Mouse (Mus musculus) kidney, embryonic 14.5 days (tissue): Measurements from ENCODE around the gene Vax1. TPM values are rescaled to one million over a fixed set of nuclear protein-coding genes. Genes with fewer than 3 reads are reported as not detected.

Experiments used
- ATAC-seq: fragments of 200-750 bp; cut with Nextera tagmentation; 2 replicates; pipeline ENCODE4 v1.8.0; 2017; ENCODE audit warnings: moderate number of reproducible peaks, mild to moderate bottlenecking, moderate TSS enrichment, moderate library complexity; ENCODE audit not compliant: low FRiP score, low TSS enrichment
- H3K27ac ChIP-seq: fragments of 300-500 bp; sonication (generic); 2 replicates; pipeline ENCODE4 v1.5.1; 2014; ENCODE audit warnings: low read depth, mild to moderate bottlenecking, low read length, moderate library complexity, mixed read lengths
- H3K27me3 ChIP-seq: fragments of 300-500 bp; sonication (generic); 2 replicates; pipeline ENCODE4 v1.6.1; 2014; ENCODE audit warnings: mild to moderate bottlenecking, low read length; ENCODE audit not compliant: control insufficient read depth, insufficient read depth
- H3K36me3 ChIP-seq: fragments of 300-500 bp; sonication (generic); 2 replicates; pipeline ENCODE4 v1.6.1; 2014; ENCODE audit warnings: low read length, mixed read lengths; ENCODE audit not compliant: control insufficient read depth, insufficient read depth
- H3K4me1 ChIP-seq: fragments of 300-500 bp; sonication (generic); 2 replicates; pipeline ENCODE4 v1.6.1; 2014; ENCODE audit warnings: low read length, mixed read lengths; ENCODE audit not compliant: control insufficient read depth, insufficient read depth
- H3K4me2 ChIP-seq: fragments of 300-500 bp; sonication (generic); replicated peaks from 2 replicates; pipeline ENCODE4 v1.6.1; 2014; ENCODE audit warnings: low read depth, mild to moderate bottlenecking, low read length
- H3K4me3 ChIP-seq: fragments of 300-500 bp; sonication (generic); 2 replicates; pipeline ENCODE4 v1.5.1; 2014; ENCODE audit warnings: mild to moderate bottlenecking, low read length
- H3K9ac ChIP-seq: fragments of 300-500 bp; sonication (generic); 2 replicates; pipeline ENCODE4 v1.6.1; 2014; ENCODE audit warnings: low read depth, mild to moderate bottlenecking, low read length, moderate library complexity
- H3K9me3 ChIP-seq: fragments of 300-500 bp; sonication (generic); 2 replicates; pipeline ENCODE4 v1.6.1; 2016; ENCODE audit warnings: low read length; ENCODE audit not compliant: control insufficient read depth
- WGBS: fragments of 180-500 bp; shearing (Covaris S2); extraction: QIAGEN DNeasy Blood & Tissue Kit; methylation state at CpG from one replicate; pipeline ENCODE4 v1.1.7; 2014; 5-methylcytosine and 5-hydroxymethylcytosine counted together
- polyA plus RNA-seq: library from polyadenylated mRNA; unstranded; fragments of >200 nt; fragmentation: Nextera tagmentation; extraction: Ambion mirVana; gene quantifications from 2 replicates; pipeline ENCODE4 v1.2.1, GENCODE M21; 2014

The Vax1 gene
- not detected in 2 replicates for polyA plus RNA-seq

GRCm38 (mm10) chr19:59169936-59170765, at the start of gene Vax1:
TSS of gene Vax1 (minus strand) at chr19:59170056.
- Histone ChIP-seq H3K9ac (no peak within 1 kb of the TSS), H3K27ac (no peak within 1 kb of the TSS), H3K36me3 (no peaks in the 10 kb centered on the region), H3K4me1 (peaks cover 22% of the 10 kb centered on the region), H3K4me2 (peak within 1 kb of the TSS; percentile 29), H3K4me3 (peak within 1 kb of the TSS; percentile 28), H3K27me3 (peaks cover 96% of the 10 kb centered on the region), H3K9me3 (no peaks in the 10 kb centered on the region)
- no peak for ATAC-seq
- WGBS, result under 1% methylated on average over 54 of the region's 54 CpGs

GRCm38 (mm10) chr19:59218991-59219390, 49.1 kb upstream of the Vax1 start, which contains the start of gene Kcnk18:
TSS of gene Kcnk18 (plus strand) at chr19:59219214.
- Histone ChIP-seq H3K9ac (no peak within 1 kb of the TSS), H3K27me3 (no peaks in the 10 kb centered on the region), H3K4me1 (no peaks in the 10 kb centered on the region), H3K27ac (no peak within 1 kb of the TSS), H3K36me3 (no peaks in the 10 kb centered on the region), H3K4me3 (no peak within 1 kb of the TSS), H3K4me2 (no peak within 1 kb of the TSS), H3K9me3 (no peaks in the 10 kb centered on the region)
- no peak for ATAC-seq
- WGBS, result 87% methylated on average over 8 of the region's 8 CpGs

GRCm38 (mm10) chr19:59216891-59217290, 47.0 kb upstream of the Vax1 start:
- H3K27me3 ChIP-seq, result no peaks in the 10 kb centered on the region
- H3K4me3 ChIP-seq, result no peak overlapping the region
- no peak overlapping the region for H3K9ac ChIP-seq
- no peak for ATAC-seq
- no peaks in the 10 kb centered on the region for H3K4me1 ChIP-seq
- H3K9me3 ChIP-seq, result no peaks in the 10 kb centered on the region
- no peak overlapping the region for H3K27ac ChIP-seq
- 87% methylated on average over 3 of the region's 3 CpGs for WGBS
- no peak overlapping the region for H3K4me2 ChIP-seq
- H3K36me3 ChIP-seq, result no peaks in the 10 kb centered on the region

- no peak for ATAC-seq
- no peak overlapping the region for H3K4me2 ChIP-seq
- 60% methylated on average over 2 of the region's 2 CpGs for WGBS
Observed at GRCm38 (mm10) chr19:59208986-59209385, 39.1 kb upstream of the Vax1 start.

GRCm38 (mm10) chr19:59208475-59208874, 38.6 kb upstream of the Vax1 start:
- Histone ChIP-seq H3K27me3 (no peaks in the 10 kb centered on the region), H3K9ac (no peak overlapping the region), H3K4me3 (no peak overlapping the region), H3K36me3 (no peaks in the 10 kb centered on the region), H3K9me3 (no peaks in the 10 kb centered on the region), H3K4me1 (no peaks in the 10 kb centered on the region), H3K27ac (no peak overlapping the region), H3K4me2 (no peak overlapping the region)
- 29% methylated on average over 5 of the region's 5 CpGs for whole genome bisulfite sequencing
- peak; percentile 68; the same call in 1 of the 2 replicates for ATAC-seq

More at GRCm38 (mm10) chr19:59208986-59209385, 39.1 kb upstream of the Vax1 start:
- no peak overlapping the region for H3K4me3 ChIP-seq
- H3K4me1 ChIP-seq, result no peaks in the 10 kb centered on the region
- H3K36me3 ChIP-seq, result no peaks in the 10 kb centered on the region
- no peak overlapping the region for H3K9ac ChIP-seq
- no peak overlapping the region for H3K27ac ChIP-seq
- H3K27me3 ChIP-seq, result no peaks in the 10 kb centered on the region
- no peaks in the 10 kb centered on the region for H3K9me3 ChIP-seq

GRCm38 (mm10) chr19:59198161-59198560, 28.3 kb upstream of the Vax1 start:
- peaks cover 9% of the 10 kb centered on the region for H3K9me3 ChIP-seq
- H3K36me3 ChIP-seq, result no peaks in the 10 kb centered on the region
- H3K4me2 ChIP-seq, result no peak overlapping the region
- 43% methylated on average over 7 of the region's 7 CpGs for WGBS
- H3K27ac ChIP-seq, result no peak overlapping the region
- 0 out of 2 replicates have a peak, but pooled peaks cover 5% of the 10 kb centered on the region for H3K4me1 ChIP-seq
- H3K27me3 ChIP-seq, result peaks cover 51% of the 10 kb centered on the region
- no peak overlapping the region for H3K9ac ChIP-seq
- ATAC-seq, result no peak
- H3K4me3 ChIP-seq, result no peak overlapping the region

- Histone ChIP-seq H3K4me1 (0 out of 2 replicates have a peak, but pooled peaks cover 5% of the 10 kb centered on the region), H3K4me2 (no peak overlapping the region), H3K27ac (no peak overlapping the region), H3K9me3 (peaks cover 9% of the 10 kb centered on the region), H3K4me3 (no peak overlapping the region), H3K9ac (no peak overlapping the region), H3K36me3 (no peaks in the 10 kb centered on the region), H3K27me3 (peaks cover 66% of the 10 kb centered on the region)
- WGBS, result 3% methylated on average over 15 of the region's 15 CpGs
- peak; percentile 92 for ATAC-seq
Observed at GRCm38 (mm10) chr19:59196111-59196666, 26.3 kb upstream of the Vax1 start.

- Histone ChIP-seq H3K36me3 (no peaks in the 10 kb centered on the region), H3K27me3 (peaks cover 74% of the 10 kb centered on the region), H3K4me2 (no peak overlapping the region), H3K9ac (no peak overlapping the region), H3K27ac (no peak overlapping the region), H3K4me3 (no peak overlapping the region), H3K9me3 (peaks cover 6% of the 10 kb centered on the region), H3K4me1 (0 out of 2 replicates have a peak, but pooled peaks cover 5% of the 10 kb centered on the region)
- ATAC-seq, result no peak
- WGBS, result 5% methylated on average over 9 of the region's 9 CpGs
Observed at GRCm38 (mm10) chr19:59195181-59195770, 25.4 kb upstream of the Vax1 start.
